ENCODE assay signal across 9 mouse cellular contexts in genomic region chr1:192752659-192753601, GRCm38 (mm10). TPM values are rescaled to one million over a fixed set of nuclear protein-coding genes. Genes with fewer than 3 reads are reported as not detected.
DNase-seq lines count a peak whose midpoint lies in the region; ATAC-seq and TF ChIP-seq lines count a peak whose summit lies in the region.
"Had no signal": no experiment of that assay in that cellular context is flagged by ENCODE, and none has a peak within 500 bp of the region (broad histone marks: within the 10 kb centered on the region; RNA-seq: fewer than 3 reads in every experiment).

No protein-coding gene starts in this region.

- no peaks in the 10 kb centered on the region for H3K36me3 ChIP-seq in testis, adult 2 months (ENCODE audit: control insufficient read depth, insufficient read depth, low read length)
- no peaks in the 10 kb centered on the region for H3K36me3 ChIP-seq in heart, embryonic 11.5 days (ENCODE audit: control insufficient read depth, insufficient read depth, low read length)
- H3K36me3 ChIP-seq in kidney, embryonic 16.5 days (ENCODE audit: insufficient read depth, low read length), result 0 out of 2 replicates have a peak, but pooled peaks cover 3% of the 10 kb centered on the region
- H3K36me3 ChIP-seq in megakaryocyte, embryonic 14.5 days (replicated peaks; ENCODE audit: low read length), result no peaks in the 10 kb centered on the region
- no peaks in the 10 kb centered on the region for H3K36me3 ChIP-seq in stomach, embryonic 15.5 days
- H3K36me3 ChIP-seq: midbrain, embryonic 12.5 days had no signal

- no peak for TF ChIP-seq POLR2A in testis, adult 2 months (IDR thresholded peaks at IDR 0.05; ENCODE audit: control insufficient read depth, low read depth, low read length)

- DNase-seq in testis, postnatal 10 days (ENCODE audit: low spot score), result no peak
- no peak for DNase-seq in cerebellum, adult 9-11 months
- DNase-seq in thymus, postnatal 25 days, result no peak

- no peak for TF ChIP-seq CTCF in testis, adult 2 months (IDR thresholded peaks at IDR 0.05; ENCODE audit: control insufficient read depth, insufficient read depth, insufficient replicate concordance, low read depth, low read length)

- H3K4me3 ChIP-seq in testis, adult 2 months (ENCODE audit: control insufficient read depth, low read depth, low read length), result no peak overlapping the region
- H3K4me3 ChIP-seq in heart, embryonic 11.5 days (ENCODE audit: low read depth, low read length), result no peak overlapping the region
- H3K4me3 ChIP-seq in kidney, embryonic 16.5 days (ENCODE audit: low read length), result peak overlapping the region; percentile 18; the same call in 1 of the 2 replicates
- H3K4me3 ChIP-seq in megakaryocyte, embryonic 14.5 days (replicated peaks), result peak overlapping the region; percentile 89
- H3K4me3 ChIP-seq in stomach, embryonic 15.5 days (replicated peaks), result 0 out of 2 replicates have a peak overlapping the region, but pooled peaks have one; percentile 11
- H3K4me3 ChIP-seq: midbrain, embryonic 12.5 days had no signal

- no peak for ATAC-seq in heart, embryonic 11.5 days (replicated peaks; ENCODE audit: insufficient number of reproducible peaks, low FRiP score, low TSS enrichment)
- peak; percentile 61; the same call in 1 of the 2 replicates for ATAC-seq in kidney, embryonic 16.5 days (ENCODE audit: low FRiP score, low TSS enrichment)
- no peak; the same call in 1 of the 2 replicates for ATAC-seq in stomach, embryonic 15.5 days (ENCODE audit: insufficient read depth, low FRiP score, low read depth)

- H3K9me3 ChIP-seq in heart, embryonic 11.5 days (replicated peaks; ENCODE audit: control insufficient read depth, low read length), result no peaks in the 10 kb centered on the region
- no peaks in the 10 kb centered on the region for H3K9me3 ChIP-seq in kidney, embryonic 16.5 days (ENCODE audit: low read length)
- no peaks in the 10 kb centered on the region for H3K9me3 ChIP-seq in megakaryocyte, embryonic 14.5 days
- H3K9me3 ChIP-seq in stomach, embryonic 15.5 days, result no peaks in the 10 kb centered on the region
- H3K9me3 ChIP-seq: midbrain, embryonic 12.5 days had no signal

- H3K27ac ChIP-seq in testis, adult 2 months (ENCODE audit: control insufficient read depth, insufficient read depth, low read depth, low read length), result peak overlapping the region; percentile 23; the same call in 1 of the 2 replicates
- H3K27ac ChIP-seq in heart, embryonic 11.5 days (ENCODE audit: low read depth, low read length), result no peak overlapping the region
- H3K27ac ChIP-seq in kidney, embryonic 16.5 days (ENCODE audit: low read length), result peak overlapping the region; percentile 78
- H3K27ac ChIP-seq in stomach, embryonic 15.5 days, result peak overlapping the region; percentile 58
- H3K27ac ChIP-seq: midbrain, embryonic 12.5 days had no signal

- H3K27me3 ChIP-seq in testis, adult 2 months (ENCODE audit: control insufficient read depth, insufficient read depth, low read length), result no peaks in the 10 kb centered on the region
- H3K27me3 ChIP-seq in heart, embryonic 11.5 days (ENCODE audit: control insufficient read depth, insufficient read depth, low read length), result no peaks in the 10 kb centered on the region
- no peaks in the 10 kb centered on the region for H3K27me3 ChIP-seq in kidney, embryonic 16.5 days (ENCODE audit: insufficient read depth, low read length)
- H3K27me3 ChIP-seq in megakaryocyte, embryonic 14.5 days (replicated peaks), result no peaks in the 10 kb centered on the region
- no peaks in the 10 kb centered on the region for H3K27me3 ChIP-seq in stomach, embryonic 15.5 days (replicated peaks)
- H3K27me3 ChIP-seq: midbrain, embryonic 12.5 days had no signal

- 48% methylated on average over 8 of the region's 8 CpGs for WGBS in heart, embryonic 11.5 days (ENCODE audit: insufficient replicate concordance)
- 26% methylated on average over 8 of the region's 8 CpGs for WGBS in kidney, embryonic 16.5 days
- 20% methylated on average over 8 of the region's 8 CpGs for WGBS in stomach, embryonic 15.5 days

- no peak overlapping the region for H3K9ac ChIP-seq in heart, embryonic 11.5 days (ENCODE audit: low read depth, low read length)
- H3K9ac ChIP-seq in kidney, embryonic 16.5 days (replicated peaks; ENCODE audit: low read length), result no peak overlapping the region
- no peak overlapping the region for H3K9ac ChIP-seq in stomach, embryonic 15.5 days
- H3K9ac ChIP-seq: midbrain, embryonic 12.5 days had no signal

- no peaks in the 10 kb centered on the region; the same call in 1 of the 2 replicates for H3K4me1 ChIP-seq in testis, adult 2 months (ENCODE audit: control insufficient read depth, insufficient read depth, low read length)
- H3K4me1 ChIP-seq in heart, embryonic 11.5 days (ENCODE audit: control insufficient read depth, insufficient read depth, low read length), result 0 out of 2 replicates have a peak, but pooled peaks cover 5% of the 10 kb centered on the region
- peaks cover 19% of the 10 kb centered on the region for H3K4me1 ChIP-seq in kidney, embryonic 16.5 days (ENCODE audit: insufficient read depth, low read length)
- peaks cover 42% of the 10 kb centered on the region for H3K4me1 ChIP-seq in megakaryocyte, embryonic 14.5 days
- peaks cover 10% of the 10 kb centered on the region; the same call in 1 of the 2 replicates for H3K4me1 ChIP-seq in stomach, embryonic 15.5 days

- H3K4me2 ChIP-seq in heart, embryonic 11.5 days, result 0 out of 2 replicates have a peak overlapping the region, but pooled peaks have one; percentile 0
- H3K4me2 ChIP-seq in kidney, embryonic 16.5 days (replicated peaks; ENCODE audit: low read depth, low read length), result peak overlapping the region; percentile 30
- peak overlapping the region; percentile 35 for H3K4me2 ChIP-seq in stomach, embryonic 15.5 days
- H3K4me2 ChIP-seq: midbrain, embryonic 12.5 days had no signal

RNA-seq across cellular contexts. Expression of gene Hhat, which starts 18.1 kb away (rescaled TPM):
- polyA plus RNA-seq in testis, adult 2 months (2012; rRNA removed), result 4.0 and 4.4 TPM in 2 replicates
- polyA plus RNA-seq in heart, embryonic 11.5 days (2014; fragmentation: Nextera tagmentation; extraction: Ambion mirVana), result 7.2 and 9.5 TPM in 2 replicates
- polyA plus RNA-seq in kidney, embryonic 16.5 days (2015; fragmentation: Nextera tagmentation; extraction: Ambion mirVana), result 17.5 and 17.8 TPM in 2 replicates
- 0.03 TPM in 1 of 2 replicates, not detected in the other for polyA plus RNA-seq in megakaryocyte, embryonic 14.5 days (2012; ENCODE audit: insufficient read depth, low replicate concordance)
- 8.7 and 9.7 TPM in 2 replicates for polyA plus RNA-seq in stomach, embryonic 15.5 days (2015; fragmentation: Nextera tagmentation; extraction: Ambion mirVana)

Comparison
In these comparisons a context has a peak if more than half of its experiments do, and no peak if none do; other contexts are left out.
1. H3K4me3 ChIP-seq: peak in kidney, embryonic 16.5 days (single experiment), megakaryocyte, embryonic 14.5 days (single experiment) and stomach, embryonic 15.5 days (single experiment); none in testis, adult 2 months (single experiment) and heart, embryonic 11.5 days (single experiment).
2. Peak in every context shown above with its lines, with median percentiles within 50 percentile points of each other: H3K4me2 ChIP-seq.